Mouse (Mus musculus) megakaryocyte-erythroid progenitor cell, adult 5-6 weeks (primary cell): ENCODE data around the gene Lpar1. TPM values are rescaled to one million over a fixed set of nuclear protein-coding genes. Genes with fewer than 3 reads are reported as not detected.

Source experiments
- ATAC-seq: replicated peaks from 2 replicates; pipeline ENCODE4 v1.8.0; 2016; ENCODE audit warnings: mild to moderate bottlenecking, inconsistent platforms; ENCODE audit not compliant: severe bottlenecking, poor library complexity, low FRiP score, low TSS enrichment
- total RNA-seq, 2 experiments: library from RNA; stranded (forward) in 1 of 2; stranded (reverse) in 1 of 2; fragments of 200-1000, 215-1000 nt in 1 of 2; fragments of >200 nt in 1 of 2; fragmentation: Nextera tagmentation in 1 of 2; gene quantifications; 2 replicates each; pipeline ENCODE4 v1.2.3; 2014 to 2017

Gene Lpar1
- total RNA-seq, 2 experiments from 2014 or later, result 0.13 TPM; not detected in 1

DNA sequence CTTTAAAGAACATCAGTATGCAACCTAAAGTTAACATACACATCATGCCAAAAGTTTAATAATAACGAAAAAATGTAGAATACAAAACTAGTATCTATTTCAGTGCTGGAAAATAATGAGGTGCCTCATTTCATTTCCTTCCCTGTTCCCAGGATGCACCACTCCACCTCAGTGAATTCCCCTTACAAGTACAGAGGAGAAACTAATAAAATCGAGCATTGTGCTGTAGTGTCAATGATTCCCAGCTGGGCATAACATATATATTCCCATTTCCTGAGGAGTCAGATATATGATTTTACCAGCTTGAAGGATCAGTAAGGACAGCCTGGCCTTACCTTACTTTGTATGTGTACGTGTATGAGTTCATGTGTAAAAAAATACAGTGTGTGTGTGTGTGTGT lies 36.9 kb downstream of the Lpar1 start:
- ATAC-seq, result no peak

DNA sequence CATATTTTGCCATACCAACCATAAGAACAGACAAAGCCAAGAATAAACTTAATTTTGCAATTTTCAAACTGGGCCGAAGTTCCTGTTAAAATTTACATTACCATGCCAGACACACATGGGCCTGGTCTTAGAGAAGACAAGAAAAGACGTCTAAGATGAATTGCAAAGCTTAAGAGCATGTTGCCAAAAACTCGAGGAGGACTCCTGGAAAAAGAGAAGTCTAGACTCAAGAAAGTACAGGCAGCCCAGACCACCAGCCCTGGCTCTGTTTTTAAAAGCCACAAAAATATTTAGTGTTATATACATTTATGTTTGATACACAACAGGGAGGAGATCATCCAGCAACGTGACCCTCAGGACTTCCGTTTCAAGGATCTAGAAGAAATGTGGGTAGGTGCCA lies 37.5 kb downstream of the Lpar1 start:
- ATAC-seq, result no peak

DNA sequence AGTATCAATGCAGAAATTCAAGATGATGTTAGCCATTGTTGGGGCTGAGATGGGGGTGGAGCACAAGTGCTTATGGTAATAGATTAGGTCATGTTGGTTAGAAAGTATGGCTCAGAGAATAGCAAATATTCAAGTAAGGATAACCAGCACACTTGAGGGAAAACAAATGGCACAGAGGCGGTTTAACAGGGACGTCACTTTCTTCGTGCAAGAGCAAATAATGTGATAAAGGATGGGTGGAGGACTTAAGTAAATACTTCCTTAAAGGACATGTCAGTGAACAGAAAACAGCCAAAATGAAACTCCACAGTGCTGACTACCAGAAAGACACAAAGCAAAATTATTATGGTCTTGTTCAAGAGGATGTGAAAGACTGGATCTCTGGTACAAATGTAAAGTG lies 42.1 kb downstream of the Lpar1 start:
- ATAC-seq, result no peak

DNA sequence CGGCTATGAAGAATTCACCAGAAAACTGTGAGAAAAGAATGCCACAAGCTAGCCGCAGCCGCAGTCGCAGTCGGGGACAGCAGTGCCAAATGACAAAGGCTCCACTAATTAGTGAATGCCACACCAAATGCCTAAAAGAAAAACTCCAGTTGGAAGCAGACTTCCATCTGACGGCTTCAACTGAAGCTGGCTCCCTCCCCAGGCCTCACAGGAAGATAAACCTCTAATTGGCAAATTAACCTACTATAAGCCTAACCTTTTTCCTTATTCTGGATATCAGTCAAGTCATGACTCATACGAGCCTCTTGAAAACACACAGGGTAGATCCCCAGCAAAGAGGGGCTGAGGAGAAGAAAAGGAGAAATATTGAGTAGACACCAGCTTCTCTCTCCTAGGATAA lies 44.9 kb downstream of the Lpar1 start:
- no peak for ATAC-seq

DNA sequence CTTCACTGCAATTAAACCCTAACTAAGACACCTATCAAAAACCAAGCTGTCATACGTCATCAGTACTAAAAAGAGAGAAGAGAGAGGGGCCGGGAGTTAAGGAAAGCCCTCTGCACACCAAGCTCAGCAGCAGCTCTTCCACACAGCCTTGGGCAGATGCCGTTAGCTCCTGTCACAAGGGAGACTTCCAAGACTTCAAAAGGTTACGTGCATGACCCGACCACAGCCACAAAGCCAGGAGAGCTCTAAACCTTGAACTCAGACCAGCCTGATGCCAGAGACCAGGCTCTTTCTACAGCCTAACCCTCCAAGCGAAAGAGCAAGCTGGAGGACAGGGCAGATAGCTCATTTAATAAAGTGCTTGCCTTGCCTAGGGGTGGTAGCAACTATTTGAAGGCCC lies 46.2 kb downstream of the Lpar1 start:
- no peak for ATAC-seq

DNA sequence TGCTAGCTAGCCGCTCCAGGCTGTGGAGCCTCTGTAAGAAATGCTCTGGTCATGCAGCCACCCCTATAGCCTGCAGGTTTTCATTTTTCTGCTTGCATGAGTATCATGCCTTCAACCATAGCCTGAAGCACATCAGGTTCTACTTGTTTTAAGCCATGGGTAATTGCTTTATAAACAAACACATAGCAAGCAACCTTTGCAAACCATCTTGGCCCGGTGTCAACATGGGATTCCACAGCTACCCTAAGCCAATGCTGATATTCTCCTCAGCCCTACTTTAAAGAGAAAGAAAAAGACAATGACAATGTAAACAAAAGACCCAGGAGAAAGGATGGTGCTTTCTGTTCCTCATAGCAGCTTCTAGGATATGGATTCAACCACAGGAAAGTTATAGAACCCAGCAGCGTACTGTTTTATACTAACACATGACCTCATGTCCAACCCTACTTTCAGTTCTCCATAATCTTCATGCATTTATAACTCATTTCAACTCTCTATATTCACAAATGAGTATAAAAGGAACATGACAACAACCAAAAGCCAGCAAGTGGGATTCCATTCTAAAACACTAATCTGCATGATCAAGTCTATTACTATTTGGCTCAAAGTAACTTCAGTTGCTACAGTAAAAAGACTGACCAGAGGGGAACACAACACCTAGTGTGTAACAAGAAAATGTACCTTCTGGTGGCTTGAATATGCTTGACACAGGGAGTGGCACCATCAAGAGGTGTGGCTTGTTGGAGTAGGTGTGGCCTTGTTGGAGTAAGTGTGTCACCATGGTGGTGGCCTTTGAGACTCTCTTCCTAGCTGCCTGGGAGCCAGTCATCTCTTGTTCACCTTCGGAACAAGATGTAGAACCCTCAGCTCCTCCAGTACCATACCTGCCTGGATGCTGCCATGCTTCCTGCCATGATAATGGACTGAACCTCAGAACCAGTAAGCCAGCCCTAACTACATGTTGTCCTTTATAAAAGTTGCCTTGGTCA lies 46.9 kb downstream of the Lpar1 start:
- ATAC-seq, result no peak

DNA sequence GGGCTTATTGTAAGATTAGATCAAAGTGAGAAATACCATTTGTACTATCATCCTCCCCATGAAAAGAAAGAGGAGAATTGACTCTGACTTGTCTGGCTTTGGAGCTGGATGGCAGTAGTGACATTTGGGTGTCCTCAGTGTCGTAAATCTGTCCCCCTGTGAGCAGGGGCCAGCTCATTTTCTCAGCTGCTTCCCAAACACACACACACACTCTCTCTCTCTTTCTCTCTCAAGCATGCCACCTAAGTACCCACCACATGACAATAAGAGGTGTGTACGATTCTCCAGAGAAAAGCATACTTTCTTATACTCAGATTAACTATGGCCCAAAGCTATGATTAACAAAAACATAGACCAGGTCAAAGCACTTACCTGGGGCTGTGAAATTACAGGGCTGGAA lies 49.4 kb downstream of the Lpar1 start:
- ATAC-seq, result no peak

DNA sequence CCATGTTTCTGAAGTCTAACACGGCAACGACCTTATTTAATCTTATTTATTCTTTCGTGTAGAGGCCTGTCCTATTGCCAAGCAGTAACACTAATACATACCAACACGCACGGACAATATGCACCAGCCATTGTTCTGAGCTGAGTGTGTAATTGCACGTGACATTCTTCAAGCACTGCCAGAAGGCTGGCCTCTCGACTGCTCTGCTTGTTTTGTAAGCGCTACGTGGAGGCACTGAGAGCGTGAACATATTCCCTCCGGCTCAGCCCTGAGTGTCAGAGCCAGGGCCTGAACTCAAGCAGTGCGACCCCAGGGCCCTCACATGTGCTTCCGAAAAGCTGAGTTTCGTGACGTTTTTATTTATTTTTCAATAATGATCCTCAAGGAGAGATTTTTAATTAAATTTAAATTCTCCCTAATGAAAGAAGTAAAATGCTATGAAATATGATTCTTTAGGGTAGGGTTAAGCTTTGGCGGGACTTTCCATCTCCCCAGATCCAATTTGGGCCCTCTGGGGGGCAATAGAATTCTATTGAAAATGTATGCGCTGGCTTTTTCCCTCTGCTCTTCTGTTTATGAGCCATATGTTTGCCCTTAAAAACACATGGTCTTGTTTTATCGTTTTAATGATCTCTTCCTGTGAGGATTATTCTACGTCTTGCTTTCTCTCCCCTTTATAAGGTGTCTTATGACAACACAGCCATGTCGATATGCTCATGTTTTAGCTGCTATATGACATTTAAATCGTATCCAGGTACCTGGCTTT lies 52.5 kb downstream of the Lpar1 start:
- ATAC-seq, result no peak

DNA sequence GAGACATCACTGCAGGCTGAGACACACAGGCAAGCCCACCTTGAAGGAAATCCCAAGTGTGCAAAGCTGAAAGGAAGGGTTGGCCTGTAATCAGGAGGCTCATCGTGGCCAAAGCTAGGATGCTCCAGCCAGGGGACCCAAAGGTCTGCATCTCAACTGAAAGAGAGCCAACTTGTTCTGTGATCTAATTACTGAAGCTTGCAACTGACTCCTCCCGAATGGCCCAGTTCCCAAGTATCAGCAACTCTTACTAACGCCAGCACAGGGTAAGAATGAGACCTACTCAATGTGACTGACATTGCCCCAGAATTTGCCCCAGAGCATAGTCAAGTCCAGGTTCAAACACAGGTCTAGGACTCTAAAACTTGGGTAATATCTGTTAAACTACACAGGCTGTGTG lies 53.9 kb downstream of the Lpar1 start:
- ATAC-seq, result no peak

DNA sequence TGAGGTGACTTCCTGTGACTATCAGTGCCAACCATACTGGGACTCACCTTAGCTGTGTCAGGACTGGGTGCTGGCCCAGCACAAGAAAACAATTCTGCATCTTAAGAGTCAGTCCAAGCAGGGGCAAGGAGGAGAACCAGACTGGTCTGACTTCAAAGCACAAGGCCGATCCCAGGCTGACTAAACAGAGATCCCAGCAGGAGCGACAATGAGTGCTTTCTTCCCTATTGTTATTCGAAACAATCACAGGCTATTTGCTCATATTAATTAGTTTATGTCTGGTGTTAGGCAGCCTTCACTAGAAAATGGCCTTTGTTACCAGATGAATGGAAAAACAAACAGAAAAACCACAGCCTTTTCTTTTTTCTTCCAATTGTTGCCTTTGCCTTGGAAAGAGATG lies 54.5 kb downstream of the Lpar1 start:
- no peak for ATAC-seq

DNA sequence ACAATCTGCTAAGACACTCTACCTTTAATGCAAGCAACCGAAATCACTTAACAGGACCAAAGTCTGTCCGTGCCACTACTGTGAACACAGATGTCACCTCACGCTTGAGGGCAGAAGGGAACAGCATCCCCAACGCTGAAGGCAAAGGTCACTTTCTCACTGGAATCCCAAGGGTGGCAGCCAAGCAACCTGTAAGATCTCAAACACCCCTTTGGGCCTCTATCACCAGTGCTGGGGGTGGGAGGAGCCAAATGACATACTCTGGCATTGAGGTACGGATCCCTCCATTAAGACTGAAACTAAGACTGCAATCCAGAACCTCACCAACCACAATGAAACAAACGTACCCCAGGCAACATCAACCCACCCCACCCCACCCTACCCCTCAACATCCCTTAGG lies 55.0 kb downstream of the Lpar1 start:
- no peak for ATAC-seq

DNA sequence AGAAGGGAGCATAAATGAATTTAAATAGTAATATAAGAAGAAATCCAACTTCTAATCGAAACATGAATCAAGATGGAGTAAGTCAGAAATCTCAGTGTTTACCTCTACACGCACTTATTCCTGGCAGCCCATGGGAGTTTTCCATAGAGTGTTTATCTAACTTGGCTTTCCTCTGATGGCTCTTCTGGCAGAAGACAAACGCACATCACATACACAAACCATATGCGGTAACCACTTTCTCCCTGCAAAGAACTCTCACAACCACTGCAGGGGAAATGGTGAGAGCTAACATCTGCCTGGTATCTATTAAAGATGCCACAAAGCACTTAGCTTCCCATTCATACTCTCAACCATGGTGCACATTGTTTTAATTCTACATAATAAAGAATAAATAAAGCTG lies 56.4 kb downstream of the Lpar1 start:
- ATAC-seq, result no peak

DNA sequence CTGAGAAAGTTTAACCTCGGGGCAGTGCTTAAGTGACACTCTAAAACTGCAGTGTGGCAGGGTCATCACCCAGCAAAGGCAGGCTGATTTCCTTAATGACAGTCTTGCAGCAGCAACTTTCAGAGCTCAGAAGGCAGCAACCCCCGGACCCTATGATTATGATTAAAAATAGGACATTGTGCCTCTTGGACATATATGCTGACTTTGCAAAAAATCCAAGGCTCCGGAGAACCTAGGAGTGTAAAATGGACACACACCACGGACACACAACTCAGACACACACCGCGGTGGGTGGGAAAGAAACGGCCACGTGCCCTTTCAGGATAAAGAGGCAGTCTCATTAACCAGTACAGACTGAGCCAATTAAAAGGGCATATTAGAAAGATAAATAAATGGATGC lies 57.0 kb downstream of the Lpar1 start:
- ATAC-seq, result no peak

DNA sequence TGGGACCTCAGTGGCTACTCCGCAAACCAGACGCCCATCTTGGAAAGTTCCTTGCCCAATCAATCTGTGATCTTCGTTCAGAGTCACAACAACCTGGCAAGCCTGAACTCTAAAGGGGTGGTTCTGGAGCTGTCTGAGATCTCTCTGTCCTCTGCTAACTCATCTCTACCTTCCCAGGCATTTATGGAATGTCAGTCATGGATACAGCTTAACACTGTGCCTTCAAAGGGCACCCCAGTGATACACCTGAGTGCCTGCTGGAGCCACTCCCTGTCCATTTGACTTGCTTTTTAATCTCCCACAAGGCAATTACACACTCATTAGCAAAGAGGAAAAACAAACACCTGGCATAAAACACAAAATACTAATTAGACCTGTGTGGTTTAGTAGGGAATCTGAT lies 62.0 kb downstream of the Lpar1 start:
- ATAC-seq, result no peak

DNA sequence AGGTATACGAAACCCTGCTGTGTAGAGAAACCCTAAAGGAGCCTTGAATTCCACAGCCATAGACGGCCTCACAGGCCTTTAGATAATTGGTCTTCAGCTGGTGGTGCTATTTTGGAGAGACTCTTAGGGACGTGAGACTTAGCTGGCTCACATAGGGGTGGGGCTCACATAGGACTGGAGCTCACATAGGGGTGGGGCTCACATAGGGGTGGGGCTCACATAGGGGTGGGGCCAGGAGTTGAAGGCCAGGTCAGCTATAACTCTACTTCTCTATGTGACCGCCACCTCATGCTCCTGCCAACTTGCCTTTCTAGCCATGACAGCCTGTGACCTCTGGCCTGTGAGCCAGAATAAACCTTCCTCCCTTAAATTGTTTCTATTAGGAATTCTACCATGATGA lies 63.3 kb downstream of the Lpar1 start:
- no peak for ATAC-seq

DNA sequence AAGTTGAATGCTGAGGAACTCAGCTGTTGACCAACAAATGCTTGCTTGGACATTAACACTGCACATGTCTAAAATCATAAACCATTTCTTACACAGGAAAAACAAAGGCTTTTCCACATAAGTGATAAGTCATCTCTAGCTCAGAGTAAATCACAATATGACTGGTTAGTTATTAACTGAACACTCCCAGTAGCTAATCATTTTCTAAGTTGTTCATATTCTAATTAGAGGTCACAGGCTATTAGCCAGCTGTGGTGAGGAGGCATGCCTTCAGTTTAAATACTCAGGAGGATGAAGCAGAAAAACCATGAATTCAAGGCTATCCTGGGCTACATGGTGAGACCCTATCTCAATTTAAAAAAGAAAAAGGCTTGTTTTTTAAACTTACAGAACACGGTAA lies 75.1 kb downstream of the Lpar1 start:
- ATAC-seq, result no peak

DNA sequence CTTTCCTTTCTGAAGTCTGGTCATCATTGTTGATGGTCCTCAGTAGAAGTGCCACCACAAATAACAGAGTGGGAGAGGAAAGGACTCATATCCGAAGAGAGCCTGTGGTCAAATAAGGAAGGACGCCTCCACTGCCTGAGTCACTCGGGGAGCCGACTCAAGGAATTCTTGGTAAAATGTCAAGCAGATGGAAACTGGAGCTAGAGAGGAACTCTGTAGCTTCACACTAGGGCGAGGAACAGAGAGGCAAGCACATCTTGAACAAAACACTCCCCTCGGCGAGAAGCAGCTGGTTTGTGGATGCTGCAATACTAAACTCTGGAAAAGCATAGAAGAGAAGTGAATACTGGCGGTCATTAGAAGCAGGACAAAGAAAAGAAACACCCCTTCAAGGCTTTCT lies 76.0 kb downstream of the Lpar1 start:
- ATAC-seq, result no peak

DNA sequence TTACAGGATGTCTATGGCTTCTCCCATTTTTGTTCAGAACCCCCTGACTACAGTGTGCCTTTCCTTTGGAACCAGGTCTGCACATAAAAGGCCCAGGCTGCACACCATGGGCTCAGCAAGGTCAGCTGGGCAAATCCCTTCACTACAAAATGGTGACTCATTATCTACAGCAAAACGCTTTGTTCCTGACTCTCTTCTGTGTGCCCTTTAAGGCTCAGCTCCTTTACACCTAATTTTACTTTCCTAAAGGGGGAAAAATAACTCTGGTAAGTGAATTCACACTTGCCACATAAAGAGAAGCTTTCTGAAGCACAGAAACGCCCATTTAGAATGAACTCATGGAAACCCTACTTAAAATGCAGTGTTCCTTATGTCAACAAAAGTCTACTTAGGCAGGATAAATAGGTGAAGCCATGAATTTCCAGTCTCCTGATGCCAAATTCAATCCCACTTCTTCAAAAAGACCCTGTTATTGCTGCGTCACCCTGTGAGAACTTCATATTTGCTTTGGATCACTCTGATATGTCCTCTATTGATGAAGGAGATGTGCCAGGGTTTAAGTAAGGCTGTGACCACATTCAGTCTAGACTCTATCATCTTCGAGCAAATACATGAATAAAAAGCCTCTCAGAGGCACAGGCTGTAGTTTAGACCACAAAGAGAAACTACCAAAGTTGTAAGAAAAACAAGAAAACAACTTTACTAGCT lies 82.3 kb downstream of the Lpar1 start:
- ATAC-seq, result no peak

DNA sequence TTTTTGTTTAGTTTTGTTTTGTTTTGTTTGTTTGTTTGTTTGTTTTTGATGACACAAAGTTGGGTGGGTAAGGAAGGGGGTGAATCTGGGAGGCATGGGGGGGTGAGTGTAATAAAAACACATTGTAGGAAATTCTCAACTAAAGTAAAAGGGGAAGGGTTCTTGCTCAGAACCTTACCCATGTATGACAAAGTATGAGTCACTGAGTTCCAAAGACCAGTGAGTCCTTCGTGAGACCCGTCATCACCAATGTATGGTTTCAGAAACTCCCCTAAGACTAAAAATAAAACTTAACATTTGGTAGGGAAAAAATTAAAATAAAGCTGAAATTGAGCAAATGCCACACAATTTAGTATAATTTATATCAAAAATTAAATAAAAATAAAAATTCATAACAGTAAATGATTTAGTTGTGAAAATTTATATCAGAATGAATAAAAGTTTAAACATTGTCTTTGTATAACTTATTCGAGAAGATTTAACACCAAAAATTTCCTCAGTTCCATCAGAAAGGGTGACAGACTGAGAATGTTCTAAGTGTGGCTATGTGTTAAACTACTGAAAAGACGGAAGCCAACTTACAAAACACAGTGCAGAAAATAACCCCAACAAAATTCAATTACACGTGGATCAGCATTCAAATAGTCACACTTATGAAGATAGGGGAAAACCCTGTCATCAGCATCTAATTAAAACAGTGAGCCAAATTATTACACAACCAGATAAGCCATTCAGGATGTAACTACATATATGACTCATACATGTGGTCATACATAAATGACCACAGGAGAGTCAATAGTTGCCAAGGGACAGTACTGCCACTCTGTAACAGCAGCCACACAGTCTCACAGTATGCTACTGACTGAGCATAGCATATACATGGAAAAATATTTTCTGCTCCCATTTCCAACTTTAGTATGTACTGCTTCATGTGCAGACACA lies 83.8 kb downstream of the Lpar1 start:
- no peak for ATAC-seq
